Mouse (Mus musculus) lung, embryonic 14.5 days (tissue): ENCODE data around the gene Lrrc1. TPM values are rescaled to one million over a fixed set of nuclear protein-coding genes. Genes with fewer than 3 reads are reported as not detected.
A peak's percentile ranks its signal among the peaks of the same experiment; 100 is the strongest.

ENCODE experiments used
- ATAC-seq: fragments of 200-750 bp; cut with Nextera tagmentation; 2 replicates; pipeline ENCODE4 v1.8.0; 2017; ENCODE audit warnings: mild to moderate bottlenecking, moderate TSS enrichment, moderate library complexity; ENCODE audit not compliant: insufficient read depth
- DNase-seq: peaks from one replicate; pipeline ENCODE4 v3.0.0-alpha.2; 2015
- H3K27ac ChIP-seq: fragments of 300-500 bp; sonication (generic); 2 replicates; pipeline ENCODE4 v1.5.1; 2014; ENCODE audit warnings: low read depth, mild to moderate bottlenecking, moderate library complexity
- H3K27me3 ChIP-seq: fragments of 300-500 bp; sonication (generic); 2 replicates; pipeline ENCODE4 v1.6.1; 2014; ENCODE audit warnings: low read length, control low read depth; ENCODE audit not compliant: insufficient read depth
- H3K36me3 ChIP-seq: fragments of 300-500 bp; sonication (generic); 2 replicates; pipeline ENCODE4 v1.6.1; 2014; ENCODE audit warnings: control low read depth; ENCODE audit not compliant: insufficient read depth
- H3K4me1 ChIP-seq: fragments of 300-500 bp; sonication (generic); 2 replicates; pipeline ENCODE4 v1.6.1; 2014; ENCODE audit warnings: antibody characterized with exemption, control low read depth; ENCODE audit not compliant: insufficient read depth
- H3K4me2 ChIP-seq: fragments of 300-500 bp; sonication (generic); 2 replicates; pipeline ENCODE4 v1.6.1; 2014; ENCODE audit warnings: mild to moderate bottlenecking
- H3K4me3 ChIP-seq: fragments of 300-500 bp; sonication (generic); 2 replicates; pipeline ENCODE4 v1.5.1; 2014; ENCODE audit warnings: low read depth, low read length
- H3K9ac ChIP-seq: fragments of 300-500 bp; sonication (generic); 2 replicates; pipeline ENCODE4 v1.6.1; 2014
- H3K9me3 ChIP-seq: fragments of 300-500 bp; sonication (generic); 2 replicates; pipeline ENCODE4 v1.6.1; 2016; ENCODE audit warnings: low read depth, low read length, control low read depth
- CTCF ChIP-seq: IDR thresholded peaks from 2 replicates; pipeline ENCODE4 v1.5.1; 2016; ENCODE audit warnings: antibody characterized with exemption, low read depth
- WGBS: fragments of 180-500 bp; shearing (Covaris S2); extraction: QIAGEN DNeasy Blood & Tissue Kit; methylation state at CpG from one replicate; pipeline ENCODE4 v1.1.7; 2014; 5-methylcytosine and 5-hydroxymethylcytosine counted together
- polyA plus RNA-seq: library from polyadenylated mRNA; unstranded; fragments of >200 nt; fragmentation: Nextera tagmentation; extraction: Ambion mirVana; gene quantifications from 2 replicates; pipeline ENCODE4 v1.2.1, GENCODE M21; 2014

Gene Lrrc1
- polyA plus RNA-seq, 1 experiment from 2014 or later, result 9.5 TPM

- DNase-seq (no peak), ATAC-seq (no peak)
- no peak overlapping the region for H3K9ac ChIP-seq
- H3K4me1 ChIP-seq, result peaks cover 3% of the 10 kb centered on the region; the same call in 1 of the 2 replicates
- 70% methylated on average over 11 of the region's 11 CpGs for WGBS
- no peaks in the 10 kb centered on the region for H3K9me3 ChIP-seq
- H3K27me3 ChIP-seq, result no peaks in the 10 kb centered on the region
- H3K4me3 ChIP-seq, result no peak overlapping the region
- no peak overlapping the region for H3K4me2 ChIP-seq
- H3K27ac ChIP-seq, result no peak overlapping the region
- H3K36me3 ChIP-seq, result 0 out of 2 replicates have a peak, but pooled peaks cover 6% of the 10 kb centered on the region
- TF ChIP-seq CTCF, result no peak
Measured at GRCm38 (mm10) chr9:77465401-77465800, 79.3 kb downstream of the Lrrc1 start.

DNA sequence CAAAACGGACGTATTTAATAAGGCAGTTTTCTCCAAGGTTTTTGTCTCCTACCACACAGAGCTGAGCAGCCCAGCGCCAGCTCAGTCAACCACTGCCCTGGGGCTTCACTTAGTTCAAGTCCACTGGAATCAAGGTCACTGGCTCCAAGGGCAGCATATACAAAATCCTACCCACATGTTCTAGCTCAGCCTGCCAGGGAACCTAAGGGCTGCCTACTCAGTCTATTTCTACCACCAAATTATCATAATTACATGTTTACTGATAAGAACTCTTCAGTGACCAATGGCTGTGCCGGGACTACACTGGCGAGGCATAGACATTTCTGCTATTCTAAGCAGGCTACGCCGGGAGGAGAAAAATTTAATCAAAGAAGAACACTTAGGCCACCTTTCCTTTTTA, 80.8 kb downstream of the Lrrc1 start:
- Histone ChIP-seq H3K9me3 (no peaks in the 10 kb centered on the region), H3K27ac (no peak overlapping the region), H3K4me2 (no peak overlapping the region), H3K27me3 (no peaks in the 10 kb centered on the region), H3K9ac (no peak overlapping the region), H3K36me3 (0 out of 2 replicates have a peak, but pooled peaks cover 6% of the 10 kb centered on the region), H3K4me3 (no peak overlapping the region), H3K4me1 (peaks cover 3% of the 10 kb centered on the region; the same call in 1 of the 2 replicates)
- WGBS, result 73% methylated on average over 7 of the region's 7 CpGs
- ATAC-seq (no peak), DNase-seq (no peak)
- no peak for TF ChIP-seq CTCF

DNA sequence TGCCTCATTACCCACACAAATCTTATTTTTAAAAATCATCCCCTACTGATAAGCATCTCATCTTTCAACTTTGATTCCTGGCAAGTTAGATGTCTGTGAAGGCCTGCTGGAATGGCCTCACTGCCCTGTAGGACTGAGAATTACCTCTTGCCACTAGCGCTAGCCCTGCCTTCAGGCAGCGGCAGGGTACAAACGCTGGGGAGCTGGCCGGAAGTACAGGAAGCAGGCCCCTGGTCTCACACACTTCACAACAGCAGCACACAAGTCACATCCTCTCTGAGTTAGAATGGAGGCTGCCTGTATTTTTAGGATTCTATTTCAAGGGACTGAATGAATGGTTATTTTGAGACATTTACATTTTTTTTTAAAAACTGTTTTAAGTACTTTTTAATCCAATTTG, 81.5 kb downstream of the Lrrc1 start:
- Histone ChIP-seq H3K4me3 (no peak overlapping the region), H3K9ac (no peak overlapping the region), H3K27me3 (no peaks in the 10 kb centered on the region), H3K36me3 (0 out of 2 replicates have a peak, but pooled peaks cover 3% of the 10 kb centered on the region), H3K9me3 (no peaks in the 10 kb centered on the region), H3K4me2 (no peak overlapping the region), H3K4me1 (peaks cover 3% of the 10 kb centered on the region; the same call in 1 of the 2 replicates), H3K27ac (no peak overlapping the region)
- ATAC-seq, result no peak
- 38% methylated on average over 4 of the region's 4 CpGs for WGBS
- no peak for TF ChIP-seq CTCF
- DNase-seq, result peak; percentile 18

DNA sequence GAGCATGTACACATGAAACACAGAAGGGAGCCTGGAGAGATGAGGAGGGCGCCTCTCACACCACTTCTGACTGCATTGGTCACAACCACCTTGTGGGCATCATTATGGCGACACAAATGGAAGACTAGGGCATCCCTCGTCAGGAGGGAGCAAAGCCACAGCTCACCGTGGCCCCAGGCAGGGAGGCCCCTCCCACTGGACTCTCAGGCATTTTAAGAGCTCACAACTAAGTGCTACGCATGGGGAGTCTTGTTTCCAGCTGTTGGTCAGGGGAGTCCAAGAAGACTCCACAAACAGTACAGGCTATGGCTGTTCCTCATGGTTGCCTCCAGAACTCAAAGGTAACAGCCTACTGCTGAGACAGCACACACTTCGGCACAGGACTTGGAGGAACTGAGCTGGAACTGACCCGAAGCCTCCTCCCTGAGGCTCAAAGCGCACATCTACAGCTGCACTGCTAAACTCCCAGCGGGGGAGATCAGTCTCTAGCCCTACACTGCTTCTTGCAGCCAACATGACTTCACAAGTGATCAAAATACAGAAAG, 83.2 kb downstream of the Lrrc1 start:
- H3K4me2 ChIP-seq, result no peak overlapping the region
- no peaks in the 10 kb centered on the region for H3K9me3 ChIP-seq
- no peak overlapping the region for H3K4me3 ChIP-seq
- no peaks in the 10 kb centered on the region for H3K27me3 ChIP-seq
- no peak overlapping the region for H3K27ac ChIP-seq
- no peak overlapping the region for H3K9ac ChIP-seq
- WGBS, result 78% methylated on average over 9 of the region's 9 CpGs
- no peak for TF ChIP-seq CTCF
- no peak for DNase-seq
- 0 out of 2 replicates have a peak, but pooled peaks cover 4% of the 10 kb centered on the region for H3K36me3 ChIP-seq
- ATAC-seq, result no peak
- H3K4me1 ChIP-seq, result peaks cover 3% of the 10 kb centered on the region; the same call in 1 of the 2 replicates

- no peaks in the 10 kb centered on the region for H3K27me3 ChIP-seq
- ATAC-seq, result peak; percentile 23; the same call in 1 of the 2 replicates
- H3K27ac ChIP-seq, result no peak overlapping the region
- H3K36me3 ChIP-seq, result 0 out of 2 replicates have a peak, but pooled peaks cover 4% of the 10 kb centered on the region
- H3K4me1 ChIP-seq, result peaks cover 3% of the 10 kb centered on the region; the same call in 1 of the 2 replicates
- no peak overlapping the region for H3K4me2 ChIP-seq
- no peak for TF ChIP-seq CTCF
- WGBS, result 52% methylated on average over 14 of the region's 14 CpGs
- no peak overlapping the region for H3K4me3 ChIP-seq
- H3K9me3 ChIP-seq, result no peaks in the 10 kb centered on the region
- no peak overlapping the region for H3K9ac ChIP-seq
- DNase-seq, result peak; percentile 61
Measured at GRCm38 (mm10) chr9:77460408-77460807, 84.3 kb downstream of the Lrrc1 start.

DNA sequence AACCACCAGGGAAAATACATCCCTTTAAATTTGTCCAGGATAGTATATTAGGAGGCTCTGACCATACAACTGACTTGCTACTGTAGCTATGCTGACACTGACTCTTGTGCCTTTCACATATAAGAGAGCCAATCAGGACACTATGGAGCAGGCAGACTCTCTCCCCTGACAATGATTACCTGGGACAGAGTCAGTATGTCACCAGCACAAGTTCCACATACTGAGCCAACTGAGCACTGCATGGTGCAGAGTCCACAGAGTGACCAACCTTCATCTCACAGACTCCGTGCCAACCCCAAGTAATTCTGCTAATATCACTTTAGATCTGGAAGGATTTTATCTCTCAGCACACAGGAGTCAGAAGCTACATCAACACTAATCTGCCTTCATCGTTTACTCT, 85.3 kb downstream of the Lrrc1 start:
- no peak for TF ChIP-seq CTCF
- H3K27me3 ChIP-seq, result no peaks in the 10 kb centered on the region
- 72% methylated on average over 2 of the region's 2 CpGs for WGBS
- DNase-seq (no peak), ATAC-seq (no peak)
- peaks cover 3% of the 10 kb centered on the region; the same call in 1 of the 2 replicates for H3K4me1 ChIP-seq
- no peaks in the 10 kb centered on the region for H3K9me3 ChIP-seq
- no peak overlapping the region for H3K4me3 ChIP-seq
- H3K27ac ChIP-seq, result no peak overlapping the region
- H3K9ac ChIP-seq, result no peak overlapping the region
- no peak overlapping the region for H3K4me2 ChIP-seq
- H3K36me3 ChIP-seq, result 0 out of 2 replicates have a peak, but pooled peaks cover 4% of the 10 kb centered on the region

DNA sequence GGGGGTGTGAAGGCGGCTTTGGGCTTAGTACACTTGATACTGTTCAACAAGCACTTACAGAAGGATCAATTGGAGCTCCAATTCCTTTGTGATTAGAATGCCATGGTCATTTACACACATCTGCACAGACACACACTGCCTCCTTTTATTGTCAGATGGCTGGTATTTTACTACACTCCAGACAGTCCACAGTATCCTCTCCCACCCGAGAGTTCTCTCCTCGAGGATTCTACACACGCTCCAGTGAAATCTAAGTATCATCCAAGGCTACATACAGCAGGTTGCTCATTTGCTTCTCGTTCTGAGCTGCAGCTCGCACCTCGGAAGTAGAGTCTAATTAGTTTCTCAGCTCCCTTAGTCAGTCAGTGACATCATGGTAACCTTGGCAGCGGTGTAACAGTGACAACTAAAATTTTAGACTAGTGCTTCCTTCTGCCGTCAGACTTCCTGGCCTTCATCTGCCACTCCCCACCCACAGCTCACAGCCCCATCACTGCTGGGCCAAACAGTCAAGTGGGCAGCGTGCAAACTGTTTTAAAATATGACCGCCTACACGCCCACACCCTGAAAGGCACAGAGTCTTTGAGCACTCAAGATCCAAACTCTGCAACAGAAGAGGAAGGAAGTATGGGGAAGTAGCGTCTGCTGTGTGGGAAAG, 88.4 kb downstream of the Lrrc1 start:
- no peak overlapping the region for H3K9ac ChIP-seq
- no peak overlapping the region for H3K4me2 ChIP-seq
- H3K4me1 ChIP-seq, result no peaks in the 10 kb centered on the region
- DNase-seq (no peak), ATAC-seq (no peak)
- WGBS, result 70% methylated on average over 13 of the region's 13 CpGs
- no peaks in the 10 kb centered on the region for H3K27me3 ChIP-seq
- peaks cover 13% of the 10 kb centered on the region; the same call in 1 of the 2 replicates for H3K36me3 ChIP-seq
- H3K4me3 ChIP-seq, result no peak overlapping the region
- no peak for TF ChIP-seq CTCF
- H3K9me3 ChIP-seq, result no peaks in the 10 kb centered on the region
- no peak overlapping the region for H3K27ac ChIP-seq
